Mouse (Mus musculus) embryonic facial prominence, embryonic 14.5 days (tissue): ENCODE results near the gene Dhx37. TPM values are rescaled to one million over a fixed set of nuclear protein-coding genes. Genes with fewer than 3 reads are reported as not detected.

Experiments used
- ATAC-seq: fragments of 200-750 bp; cut with Nextera tagmentation; 2 replicates; pipeline ENCODE4 v1.8.0; 2017; ENCODE audit warnings: low read depth, moderate number of reproducible peaks, moderate TSS enrichment
- DNase-seq: peaks from one replicate; pipeline ENCODE4 v3.0.0-alpha.2; 2015; ENCODE audit warnings: low spot score
- H3K27ac ChIP-seq: fragments of 300-500 bp; sonication (generic); replicated peaks from 2 replicates; pipeline ENCODE4 v1.5.1; 2014; ENCODE audit warnings: low read depth, mild to moderate bottlenecking, low read length, moderate library complexity
- H3K27me3 ChIP-seq: fragments of 300-500 bp; sonication (generic); replicated peaks from 2 replicates; pipeline ENCODE4 v1.6.1; 2014; ENCODE audit warnings: low read length; ENCODE audit not compliant: control insufficient read depth, insufficient read depth
- H3K36me3 ChIP-seq: fragments of 300-500 bp; sonication (generic); 2 replicates; pipeline ENCODE4 v1.6.1; 2014; ENCODE audit warnings: low read length, mixed read lengths; ENCODE audit not compliant: control insufficient read depth, insufficient read depth
- H3K4me1 ChIP-seq: fragments of 300-500 bp; sonication (generic); 2 replicates; pipeline ENCODE4 v1.6.1; 2014; ENCODE audit warnings: antibody characterized with exemption, low read length; ENCODE audit not compliant: control insufficient read depth, insufficient read depth
- H3K4me2 ChIP-seq: fragments of 300-500 bp; sonication (generic); 2 replicates; pipeline ENCODE4 v1.6.1; 2014; ENCODE audit warnings: low read depth, mild to moderate bottlenecking, low read length, moderate library complexity, mixed read lengths
- H3K4me3 ChIP-seq: fragments of 300-500 bp; sonication (generic); 2 replicates; pipeline ENCODE4 v1.5.1; 2014; ENCODE audit warnings: low read depth, mild to moderate bottlenecking, low read length
- H3K9ac ChIP-seq: fragments of 300-500 bp; sonication (generic); 2 replicates; pipeline ENCODE4 v1.6.1; 2014; ENCODE audit warnings: low read depth, mild to moderate bottlenecking, low read length, moderate library complexity, mixed read lengths
- H3K9me3 ChIP-seq: fragments of 300-500 bp; sonication (generic); 2 replicates; pipeline ENCODE4 v1.6.1; 2016; ENCODE audit warnings: low read length; ENCODE audit not compliant: control insufficient read depth
- WGBS: fragments of 180-500 bp; shearing (Covaris S2); extraction: QIAGEN DNeasy Blood & Tissue Kit; methylation state at CpG from one replicate; pipeline ENCODE4 v1.1.7; 2014; 5-methylcytosine and 5-hydroxymethylcytosine counted together
- polyA plus RNA-seq: library from polyadenylated mRNA; unstranded; fragments of >200 nt; fragmentation: Nextera tagmentation; extraction: Ambion mirVana; gene quantifications from 2 replicates; pipeline ENCODE4 v1.2.1, GENCODE M21; 2014

Dhx37 gene
- polyA plus RNA-seq, 1 experiment from 2014 or later, result 4.8 TPM

DNA sequence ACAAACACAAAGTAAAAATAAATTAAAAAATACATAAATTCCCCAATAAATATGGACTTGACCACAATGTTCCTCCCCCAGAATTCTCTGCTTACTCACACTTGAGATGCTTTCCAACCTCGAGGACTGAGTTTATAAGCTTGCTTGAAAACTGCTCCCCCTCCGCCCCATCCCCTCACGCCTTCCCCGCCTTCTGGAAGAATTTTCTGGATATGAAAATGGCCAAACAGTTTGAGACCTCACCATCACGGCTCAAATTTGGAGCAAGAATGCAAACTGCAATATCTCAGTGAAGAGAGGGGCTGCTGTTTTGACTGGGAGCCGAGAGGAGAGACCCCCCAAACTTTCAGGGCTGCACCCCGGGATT is 29.4 kb downstream of the Dhx37 start:
- no peak for ATAC-seq
- Histone ChIP-seq H3K9ac (peak overlapping the region; percentile 74), H3K4me1 (peaks cover 6% of the 10 kb centered on the region; the same call in 1 of the 2 replicates), H3K9me3 (no peaks in the 10 kb centered on the region), H3K4me3 (peak overlapping the region; percentile 67), H3K36me3 (no peaks in the 10 kb centered on the region), H3K4me2 (peak overlapping the region; percentile 66), H3K27me3 (no peaks in the 10 kb centered on the region; the same call in 1 of the 2 replicates), H3K27ac (peak overlapping the region; percentile 86)
- DNase-seq, result peak; percentile 46
- 3% methylated on average over 7 of the region's 7 CpGs for WGBS

DNA sequence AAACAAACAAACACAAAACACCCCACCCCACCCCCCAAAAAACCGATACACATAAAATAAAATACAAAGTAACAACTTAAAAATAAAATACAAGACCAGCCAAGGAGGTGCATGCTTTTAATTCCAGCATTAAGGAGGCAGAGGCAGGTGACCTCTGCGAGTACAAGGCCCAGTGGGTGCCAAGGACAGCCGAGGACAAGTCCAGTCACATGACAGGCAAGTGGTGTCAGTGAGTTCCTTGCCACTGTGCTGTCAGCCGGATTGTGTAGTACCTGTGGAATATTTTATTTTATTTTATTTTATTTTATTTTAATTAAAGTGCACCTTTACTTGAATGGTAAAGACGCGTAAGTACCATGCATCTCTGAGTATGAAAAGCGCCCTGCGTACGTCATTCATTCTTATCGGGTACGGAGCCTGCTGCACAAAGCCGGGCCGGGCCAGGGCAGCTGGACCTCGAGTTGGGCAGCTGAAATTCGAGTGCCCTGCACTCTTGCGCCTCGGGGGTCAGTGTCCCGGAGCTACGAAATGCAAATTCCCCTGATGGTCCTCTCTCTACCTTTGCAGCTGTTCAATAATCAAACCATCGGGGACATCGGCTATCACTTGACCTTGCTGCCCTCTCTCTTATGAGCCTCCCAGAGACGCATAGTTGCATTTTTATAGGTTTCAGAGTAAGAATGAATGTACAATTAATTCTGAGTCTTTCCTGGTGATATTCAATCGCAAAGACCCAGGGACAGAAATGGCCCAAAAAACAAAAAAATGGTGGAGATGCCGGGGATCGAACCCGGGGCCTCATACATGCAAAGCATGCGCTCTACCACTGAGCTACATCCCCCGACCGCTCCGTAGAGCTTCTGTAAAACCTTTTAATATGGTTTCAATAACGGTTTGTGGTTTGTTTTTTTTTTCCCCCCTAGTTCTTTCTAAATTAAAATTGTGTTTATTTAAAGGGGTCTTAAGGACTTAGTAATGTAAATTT is 30.1 kb downstream of the Dhx37 start:
- peak overlapping the region; percentile 55 for H3K9ac ChIP-seq
- peaks cover 6% of the 10 kb centered on the region; the same call in 1 of the 2 replicates for H3K4me1 ChIP-seq
- peak overlapping the region; percentile 66 for H3K4me2 ChIP-seq
- no peaks in the 10 kb centered on the region; the same call in 1 of the 2 replicates for H3K27me3 ChIP-seq
- no peaks in the 10 kb centered on the region for H3K36me3 ChIP-seq
- H3K4me3 ChIP-seq, result peak overlapping the region; percentile 67
- no peak overlapping the region for H3K27ac ChIP-seq
- ATAC-seq (no peak; the same call in 1 of the 2 replicates), DNase-seq (peak; percentile 75)
- 12% methylated on average over 31 of the region's 31 CpGs for WGBS
- H3K9me3 ChIP-seq, result no peaks in the 10 kb centered on the region

DNA sequence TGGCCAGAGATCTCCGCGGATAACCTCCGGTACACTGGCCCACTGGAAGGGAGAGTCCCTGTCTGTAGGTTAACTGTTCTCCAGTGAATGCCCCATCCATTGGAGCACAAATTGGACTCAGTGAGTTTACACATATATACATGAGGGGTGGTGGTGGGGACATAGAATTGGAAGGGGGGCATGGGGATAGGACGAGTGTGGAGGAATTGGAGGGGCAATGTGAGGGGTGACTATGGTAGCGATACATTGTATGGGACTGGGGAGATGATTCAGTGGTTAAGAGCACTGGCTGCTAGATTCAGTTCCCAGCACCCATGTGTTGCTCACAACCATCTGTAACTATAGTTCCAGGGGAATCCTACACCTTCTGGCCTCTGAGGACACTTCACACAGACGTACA is 30.9 kb downstream of the Dhx37 start:
- H3K36me3 ChIP-seq, result no peaks in the 10 kb centered on the region
- no peak overlapping the region for H3K27ac ChIP-seq
- peaks cover 6% of the 10 kb centered on the region; the same call in 1 of the 2 replicates for H3K4me1 ChIP-seq
- H3K9me3 ChIP-seq, result no peaks in the 10 kb centered on the region
- H3K4me3 ChIP-seq, result no peak overlapping the region
- H3K4me2 ChIP-seq, result no peak overlapping the region
- H3K27me3 ChIP-seq, result no peaks in the 10 kb centered on the region; the same call in 1 of the 2 replicates
- no peak overlapping the region for H3K9ac ChIP-seq
- ATAC-seq (no peak), DNase-seq (no peak)
- WGBS, result 61% methylated on average over 6 of the region's 6 CpGs

DNA sequence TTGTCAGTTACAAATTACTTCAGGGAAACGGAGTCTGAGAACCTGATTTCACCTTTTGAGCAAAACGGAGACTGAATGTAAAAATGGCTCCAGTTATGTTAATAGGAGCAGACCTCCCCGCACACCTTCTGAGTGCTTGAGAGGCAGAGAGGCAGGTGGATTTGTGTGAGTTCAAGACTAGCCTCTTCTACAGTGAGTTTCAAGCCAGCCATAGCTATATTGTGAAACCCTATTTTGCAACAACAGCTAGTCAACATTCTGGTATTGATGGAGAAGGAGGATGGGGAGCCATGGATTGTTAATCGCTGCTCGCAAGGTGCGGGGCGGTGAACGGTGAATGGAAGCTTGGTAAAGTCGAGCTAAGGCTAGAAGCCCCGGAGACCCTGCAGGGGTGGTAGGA is 31.4 kb downstream of the Dhx37 start:
- WGBS, result 52% methylated on average over 10 of the region's 10 CpGs

DNA sequence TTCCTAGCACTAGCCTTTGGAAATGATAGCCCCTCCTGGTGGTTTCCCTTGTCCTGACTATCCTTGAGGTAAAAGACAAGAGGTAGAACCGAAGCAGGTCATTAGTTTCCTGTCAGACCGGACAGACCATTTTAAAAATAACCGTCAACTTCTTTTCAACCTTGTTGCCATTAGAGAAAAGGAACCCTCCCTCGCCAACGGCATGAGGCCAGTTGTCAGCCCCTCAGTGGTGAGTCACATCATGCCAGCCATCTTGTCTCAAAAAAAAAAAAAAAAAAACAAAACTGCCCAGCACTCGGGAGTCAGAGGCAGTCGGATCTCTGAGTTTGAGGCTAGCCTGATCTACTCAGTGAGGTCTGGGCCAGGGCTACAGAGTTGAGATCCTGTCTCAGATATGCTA is 33.0 kb downstream of the Dhx37 start:
- no peak overlapping the region for H3K4me3 ChIP-seq
- no peaks in the 10 kb centered on the region for H3K4me1 ChIP-seq
- no peak overlapping the region for H3K4me2 ChIP-seq
- WGBS, result 37% methylated on average over 7 of the region's 7 CpGs
- no peak for ATAC-seq
- DNase-seq, result no peak
- H3K9ac ChIP-seq, result no peak overlapping the region
- no peaks in the 10 kb centered on the region; the same call in 1 of the 2 replicates for H3K27me3 ChIP-seq
- no peaks in the 10 kb centered on the region for H3K36me3 ChIP-seq
- H3K9me3 ChIP-seq, result no peaks in the 10 kb centered on the region
- no peak overlapping the region for H3K27ac ChIP-seq

More for the DNA sequence above, 31.4 kb downstream of the Dhx37 start:
- H3K9ac ChIP-seq, result no peak overlapping the region
- H3K4me2 ChIP-seq, result no peak overlapping the region
- H3K27ac ChIP-seq, result no peak overlapping the region
- no peak overlapping the region for H3K4me3 ChIP-seq
- ATAC-seq, result no peak
- peaks cover 6% of the 10 kb centered on the region; the same call in 1 of the 2 replicates for H3K4me1 ChIP-seq
- H3K36me3 ChIP-seq, result no peaks in the 10 kb centered on the region
- no peaks in the 10 kb centered on the region for H3K9me3 ChIP-seq
- no peak for DNase-seq
- H3K27me3 ChIP-seq, result no peaks in the 10 kb centered on the region; the same call in 1 of the 2 replicates

DNA sequence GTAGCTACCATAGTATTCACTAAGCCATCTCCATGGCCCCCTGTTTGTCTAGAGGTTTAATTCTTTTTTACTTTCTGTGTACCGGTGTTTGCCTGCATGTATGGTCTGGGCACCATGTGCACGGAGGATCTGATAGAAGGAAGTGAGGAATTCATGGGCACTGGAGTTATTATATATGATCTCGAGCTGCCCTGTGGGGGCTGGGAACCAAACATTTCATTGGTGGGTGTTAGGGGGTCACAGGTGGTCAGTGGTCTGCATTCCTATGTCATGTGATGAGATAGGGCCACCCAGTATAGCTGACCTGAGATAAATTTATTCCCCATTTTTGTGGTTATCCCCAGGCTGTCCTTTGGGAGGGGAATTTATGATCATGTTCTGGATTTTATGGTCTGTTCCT is 38.9 kb downstream of the Dhx37 start:
- Histone ChIP-seq H3K4me2 (peak overlapping the region; percentile 80; the same call in 1 of the 2 replicates), H3K27ac (peak overlapping the region; percentile 99), H3K36me3 (no peaks in the 10 kb centered on the region), H3K9ac (peak overlapping the region; percentile 54), H3K4me1 (peaks cover 26% of the 10 kb centered on the region), H3K9me3 (no peaks in the 10 kb centered on the region), H3K4me3 (0 out of 2 replicates have a peak overlapping the region, but pooled peaks have one; percentile 41), H3K27me3 (no peaks in the 10 kb centered on the region)
- no peak for ATAC-seq
- DNase-seq, result no peak
- 48% methylated on average over 3 of the region's 3 CpGs for WGBS

DNA sequence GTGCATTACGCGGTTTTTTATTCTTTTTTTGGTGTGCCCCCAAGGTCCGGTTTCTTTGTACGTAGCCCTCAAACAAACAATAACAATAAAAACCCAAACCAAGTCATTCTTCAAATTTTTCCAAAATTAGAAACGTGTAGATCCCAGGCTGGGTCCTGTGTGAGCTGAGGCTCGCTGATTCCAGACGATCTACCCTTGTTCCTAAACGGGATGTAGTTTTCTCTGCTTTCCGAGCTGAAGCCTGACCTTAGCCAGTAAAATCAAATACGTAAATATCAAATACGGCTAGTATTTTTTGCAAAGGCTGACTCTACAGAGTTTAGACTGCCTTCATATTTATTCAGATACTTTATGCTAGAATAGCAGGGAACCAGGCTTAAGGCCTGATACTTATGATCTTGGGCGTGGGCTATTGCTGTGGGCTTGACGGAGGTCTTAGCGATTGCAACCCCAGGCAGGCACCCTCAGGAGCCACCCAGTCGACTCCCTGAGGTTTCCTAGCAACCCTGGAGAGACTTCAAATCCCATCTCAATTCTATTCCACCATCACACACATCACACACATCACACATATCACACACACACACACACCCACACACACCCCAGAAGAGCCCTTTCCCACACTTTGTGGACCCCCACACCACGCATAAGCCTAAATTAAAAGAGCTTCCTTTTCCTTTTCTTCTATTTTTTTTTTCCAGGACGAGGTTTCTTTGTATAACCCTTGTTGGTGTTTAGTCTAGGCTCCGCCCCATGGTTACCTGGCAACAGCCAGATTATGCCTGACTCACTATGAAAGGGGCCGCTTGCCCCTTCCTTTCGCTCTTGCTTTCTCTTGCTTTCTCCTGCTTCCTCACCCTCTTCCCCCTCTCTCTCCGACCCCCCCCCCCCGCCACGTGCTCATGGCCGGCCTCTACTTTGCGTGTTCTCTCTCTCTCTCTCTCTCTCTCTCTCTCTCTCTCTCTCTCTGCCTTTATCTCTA is 40.0 kb downstream of the Dhx37 start:
- ATAC-seq (peak; percentile 64), DNase-seq (peak; percentile 97)
- Histone ChIP-seq H3K9me3 (no peaks in the 10 kb centered on the region), H3K4me1 (peaks cover 26% of the 10 kb centered on the region), H3K4me2 (peak overlapping the region; percentile 80), H3K27ac (peak overlapping the region; percentile 99), H3K4me3 (peak overlapping the region; percentile 41), H3K9ac (peak overlapping the region; percentile 68), H3K27me3 (no peaks in the 10 kb centered on the region), H3K36me3 (no peaks in the 10 kb centered on the region)
- 10% methylated on average over 23 of the region's 25 CpGs for WGBS
